Mouse (Mus musculus) WW6 (cell line): ENCODE data around the gene Ddr2.
A peak's percentile ranks its signal among the peaks of the same experiment; 100 is the strongest.

ENCODE experiments used
- DNase-seq: peaks from one replicate; pipeline ENCODE4 v3.0.0-alpha.2; 2013; ENCODE audit warnings: low read depth, low spot score

The Ddr2 gene

DNA sequence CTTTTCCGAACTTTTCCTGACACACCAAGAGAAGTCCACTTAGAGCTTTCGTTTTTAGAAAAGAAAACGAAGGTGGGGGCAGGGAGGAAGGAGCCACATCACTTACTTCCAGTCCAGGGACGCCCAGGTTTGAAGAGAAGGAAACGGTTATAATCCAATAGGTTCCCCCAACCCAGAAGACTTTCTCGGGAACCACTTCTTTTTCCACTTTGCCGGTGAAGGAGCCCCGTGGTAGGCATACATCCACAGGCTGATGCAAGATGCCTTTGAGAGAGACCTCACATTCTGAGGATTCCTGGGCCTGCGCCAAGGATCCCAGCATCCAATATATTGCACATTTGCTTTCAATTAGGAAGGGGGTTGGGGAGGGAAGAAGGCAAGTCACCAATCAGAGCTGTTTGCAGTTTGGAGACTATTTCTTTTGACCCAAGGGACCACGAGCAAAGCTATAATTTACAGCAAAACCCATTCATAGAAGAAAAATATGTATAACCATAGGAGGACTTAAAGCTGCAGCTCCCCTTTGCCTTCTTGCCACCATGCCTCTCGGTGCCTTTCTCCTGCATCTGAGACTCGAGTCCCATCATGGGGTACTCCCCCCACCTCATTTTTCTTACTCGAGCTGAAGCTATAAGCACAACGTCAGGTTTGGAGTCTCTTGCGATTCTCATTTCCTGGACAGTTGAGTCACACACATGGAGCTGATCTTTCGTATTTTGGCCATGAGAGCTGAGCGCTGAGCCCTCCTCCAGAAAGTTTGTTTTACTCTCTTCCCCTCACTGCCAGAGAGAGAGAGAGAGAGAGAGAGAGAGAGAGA lies at the start of gene Ddr2:
Gene Ddr2 (minus strand): TSS at position 247 of the 817 bp plus-strand sequence.
- no peak for DNase-seq

DNA sequence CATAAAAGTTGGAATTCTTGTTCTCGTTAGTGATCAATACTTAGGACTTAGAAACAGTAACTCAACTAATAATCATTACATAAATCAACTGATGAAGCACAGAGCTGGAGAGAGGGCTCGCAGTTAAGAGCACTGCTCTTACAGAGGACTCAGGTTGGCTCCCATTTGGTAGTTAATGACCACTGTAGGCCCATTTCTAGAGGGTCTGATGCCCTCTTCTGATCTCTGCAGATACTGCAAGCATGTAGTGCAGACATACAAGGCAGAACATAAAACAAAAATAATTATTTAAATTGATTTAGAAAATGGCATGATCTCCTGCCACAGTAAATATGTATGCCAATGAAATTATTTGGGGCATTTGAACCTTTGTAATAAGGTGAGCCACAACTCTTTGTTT lies 49.1 kb upstream of the Ddr2 start:
- DNase-seq, result no peak

DNA sequence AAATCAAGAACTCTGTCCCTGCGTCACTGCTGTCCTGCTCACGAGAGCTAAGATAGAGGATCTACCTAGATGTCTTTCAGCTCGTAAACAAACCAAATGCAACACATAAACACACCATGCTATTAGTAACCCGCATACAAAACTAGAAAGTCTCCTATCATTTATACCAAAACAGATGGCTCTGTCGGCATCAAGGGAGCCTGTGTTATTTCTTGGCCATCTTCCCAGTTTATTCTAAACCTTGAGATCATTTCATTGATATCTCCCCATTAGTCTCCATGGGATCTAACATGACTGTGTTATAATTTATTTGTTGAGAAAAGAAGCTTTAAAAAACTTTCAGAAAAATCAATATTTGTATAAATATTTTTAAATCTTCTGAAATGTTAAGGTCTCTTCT lies 45.2 kb upstream of the Ddr2 start:
- DNase-seq, result no peak

DNA sequence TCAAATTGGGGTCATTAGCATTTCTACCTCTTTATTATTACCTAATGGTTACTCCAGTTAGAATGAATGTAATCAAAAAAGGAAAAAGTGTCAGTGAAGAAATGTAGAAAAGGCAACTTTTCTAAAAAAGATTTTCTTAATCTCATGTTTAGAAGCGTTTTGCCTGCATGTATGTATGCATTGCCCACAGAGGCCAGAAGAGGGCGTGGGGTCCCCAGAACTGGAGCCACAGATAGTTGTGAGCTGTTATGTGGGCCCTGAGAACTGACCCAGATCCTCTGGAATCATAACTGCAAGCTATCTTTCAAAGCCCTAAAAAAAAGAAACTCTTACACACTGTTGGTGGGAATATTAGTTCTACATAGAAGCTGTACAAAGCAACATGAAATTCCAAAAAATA lies 44.7 kb upstream of the Ddr2 start:
- DNase-seq, result no peak

DNA sequence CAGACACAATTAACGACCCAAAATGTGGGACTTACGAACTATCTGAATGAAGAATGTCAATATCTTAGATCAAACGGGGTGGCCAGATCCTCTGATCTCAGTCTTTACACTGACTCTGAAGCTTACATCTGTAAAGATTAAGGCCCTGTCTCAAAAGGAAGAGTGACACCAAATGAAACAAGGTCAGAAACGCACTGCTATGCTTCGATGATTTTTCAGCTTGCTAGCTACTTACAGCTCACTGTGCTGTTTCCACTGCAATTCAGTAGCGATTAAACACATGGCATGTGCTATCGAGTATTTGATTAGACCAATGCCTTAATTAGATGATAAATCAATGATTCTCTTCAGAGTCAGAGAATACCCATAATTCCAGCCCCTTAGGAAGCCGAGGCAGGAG lies 43.4 kb upstream of the Ddr2 start:
- DNase-seq, result no peak

DNA sequence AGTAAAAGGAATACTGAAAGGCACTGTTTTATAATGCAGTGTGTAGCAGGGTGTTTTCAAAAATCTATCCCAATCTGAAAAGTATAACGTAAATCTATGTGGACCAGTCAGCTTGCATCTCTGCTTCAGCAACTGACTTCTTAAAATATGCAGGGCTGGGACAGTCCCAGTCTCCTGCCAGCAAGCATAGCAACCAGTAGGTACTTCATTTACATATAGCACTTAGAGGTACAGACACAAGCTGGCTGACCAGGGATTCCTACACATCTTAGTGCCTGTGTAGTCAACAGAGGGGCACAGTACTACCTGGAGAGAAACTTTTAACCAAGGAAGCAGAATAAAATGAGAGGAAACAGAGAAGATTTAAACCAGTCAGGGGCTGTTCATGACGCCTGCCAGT lies 42.0 kb upstream of the Ddr2 start:
- no peak for DNase-seq

DNA sequence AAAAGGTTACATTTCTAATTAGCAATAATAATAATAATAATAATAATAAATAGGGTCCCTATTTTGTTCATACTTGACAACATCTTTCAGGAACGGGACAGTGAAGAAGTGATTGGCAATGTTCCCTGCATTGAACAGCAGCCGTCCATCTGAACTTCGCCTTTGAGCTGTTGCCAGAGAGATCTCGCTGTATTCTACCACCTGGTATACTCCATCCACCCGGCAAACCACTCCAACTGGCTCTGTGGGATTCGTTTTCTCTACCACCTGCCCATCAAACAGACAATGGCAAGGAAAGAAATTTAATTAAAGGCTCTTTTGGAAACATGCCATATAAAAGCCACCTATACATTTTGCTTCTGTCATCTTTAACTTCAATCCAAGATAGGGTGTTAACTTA lies 40.3 kb upstream of the Ddr2 start:
- DNase-seq, result no peak

DNA sequence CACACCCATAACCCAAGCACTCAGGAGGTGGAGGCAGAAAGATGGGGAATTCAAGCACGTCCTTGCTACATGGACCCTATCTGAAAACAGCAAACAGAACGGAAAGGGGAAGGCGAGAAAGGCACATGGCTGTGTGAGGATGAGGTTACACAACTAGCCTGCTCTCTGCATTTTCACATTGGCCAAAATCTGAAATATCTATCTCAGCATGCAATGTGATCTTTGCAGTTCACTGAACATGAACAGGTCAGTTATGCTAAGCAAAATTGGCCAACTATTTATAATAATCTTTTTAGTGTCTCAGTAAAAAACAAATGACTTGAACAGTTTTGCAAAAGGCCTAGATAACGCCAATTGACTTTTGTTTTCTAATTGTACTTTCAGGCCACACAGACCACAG lies 39.2 kb upstream of the Ddr2 start:
- no peak for DNase-seq

DNA sequence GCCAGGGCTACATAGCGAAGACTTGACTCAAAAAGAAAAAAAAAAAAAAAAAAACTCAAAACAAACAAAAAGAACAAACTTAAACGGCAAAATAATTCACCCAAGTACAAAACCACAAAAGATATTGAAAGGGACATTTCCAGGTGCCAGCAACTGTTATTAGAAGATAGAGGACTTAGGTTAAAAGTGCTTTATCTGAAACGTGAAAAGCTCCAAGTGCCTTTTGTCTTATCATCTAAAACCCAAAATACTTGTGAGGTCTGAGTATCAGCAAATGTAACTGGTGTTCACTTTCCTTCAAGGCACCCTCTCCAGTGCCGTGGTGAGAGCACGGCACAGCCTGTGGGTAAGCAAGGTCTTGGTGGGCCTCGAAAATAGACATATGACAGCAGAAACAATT lies 38.0 kb upstream of the Ddr2 start:
- DNase-seq, result no peak

DNA sequence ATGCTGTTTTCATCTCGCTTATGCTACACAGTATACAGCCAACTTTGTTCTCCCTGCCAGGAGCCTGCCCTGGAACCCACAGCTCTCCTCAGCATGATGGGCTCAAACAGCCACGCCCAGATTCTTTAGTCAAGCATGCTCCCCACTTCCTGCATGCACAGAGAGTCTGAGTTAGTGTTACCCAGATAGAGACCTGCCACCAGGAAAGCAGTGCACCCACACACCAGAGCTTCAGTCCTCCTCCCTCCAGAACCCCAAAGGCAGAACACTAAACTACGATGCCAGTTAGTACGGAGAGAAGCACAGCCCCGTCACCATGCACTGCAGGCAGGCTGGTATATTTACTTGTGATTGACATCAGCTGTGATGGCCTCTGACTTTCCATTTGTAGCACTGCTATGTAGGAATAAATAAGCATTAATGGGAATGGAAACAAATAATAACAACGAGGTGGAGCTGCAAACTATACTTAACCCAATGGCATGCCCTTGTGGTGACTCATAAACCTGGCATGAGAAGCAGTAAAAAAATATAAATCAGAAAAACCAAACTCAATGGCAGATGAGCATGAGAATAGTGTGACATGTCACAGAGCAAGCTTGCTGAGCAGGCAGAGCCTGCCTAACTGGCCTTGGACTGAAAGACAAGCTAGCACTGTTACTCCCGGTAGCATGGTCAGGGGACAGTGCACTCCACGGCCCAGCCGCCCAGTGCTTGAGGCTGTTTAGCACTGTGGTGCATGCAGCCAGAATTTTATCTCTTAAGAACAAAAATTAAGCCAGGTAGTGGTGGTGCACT lies 37.3 kb upstream of the Ddr2 start:
- DNase-seq, result no peak

DNA sequence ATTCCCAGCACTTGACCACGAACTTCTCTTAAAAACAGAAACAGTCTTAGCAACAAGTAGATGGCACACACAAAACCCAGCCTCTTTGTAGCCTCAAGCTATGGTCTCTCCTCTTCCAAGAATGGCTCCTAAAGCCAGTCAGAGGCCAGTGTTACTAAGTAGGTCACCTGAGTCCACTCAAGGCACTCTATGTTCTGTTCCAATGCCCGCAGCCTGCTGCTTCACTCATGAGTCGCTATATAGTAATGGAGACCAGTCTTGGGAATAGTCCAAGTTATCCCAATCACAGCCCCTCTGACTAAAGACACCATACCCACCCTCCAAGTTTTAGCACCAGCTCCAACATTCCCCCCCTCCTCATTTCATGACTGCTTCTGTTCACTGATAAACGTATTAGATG lies 35.0 kb upstream of the Ddr2 start:
- DNase-seq, result no peak

DNA sequence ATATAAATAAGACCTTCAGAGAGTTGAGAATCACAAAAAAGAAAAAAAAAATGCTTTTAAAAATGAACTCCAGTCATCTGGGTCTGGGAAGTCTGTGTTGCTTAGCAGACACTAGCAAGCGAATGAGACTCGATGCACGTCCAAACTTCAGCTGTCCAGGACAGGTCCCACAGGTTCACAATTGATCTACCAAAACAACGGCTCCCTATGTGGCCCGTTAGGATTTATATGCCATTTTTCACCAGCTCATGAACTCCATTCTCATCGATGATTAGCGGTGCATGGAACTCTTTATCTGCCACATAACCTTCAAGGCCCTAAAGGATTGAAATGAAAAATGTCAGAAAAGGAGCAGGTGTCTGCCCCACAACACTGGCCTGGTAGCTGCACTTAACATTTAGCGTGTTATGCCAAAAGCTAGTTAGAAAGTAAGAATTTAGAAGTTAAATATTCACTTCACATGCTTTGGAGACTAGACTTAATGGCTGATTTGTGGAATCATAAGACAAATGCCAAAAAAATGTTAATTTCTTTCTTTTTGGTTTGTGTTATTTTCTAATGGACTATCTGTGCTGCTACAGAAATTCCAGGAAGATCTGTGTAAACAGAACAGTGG lies 31.8 kb upstream of the Ddr2 start:
- no peak for DNase-seq

DNA sequence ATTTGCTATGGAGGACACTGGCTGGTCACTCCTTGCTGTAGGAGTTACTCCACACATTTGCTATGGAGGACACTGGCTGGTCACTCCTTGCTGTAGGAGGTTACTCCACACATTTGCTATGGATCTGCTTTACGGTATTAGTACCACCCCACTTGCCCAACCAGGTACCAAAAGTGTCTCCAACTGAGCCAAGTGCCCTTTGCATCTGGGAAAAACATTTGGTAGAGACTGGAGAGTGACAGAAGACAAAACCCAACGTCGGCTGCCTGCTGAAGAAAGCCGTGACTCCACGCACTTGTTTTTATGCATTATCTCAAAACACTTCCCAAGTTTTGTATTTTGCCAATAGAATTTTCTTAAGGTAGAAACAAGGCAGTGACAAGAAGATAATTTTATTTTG lies 31.1 kb upstream of the Ddr2 start:
- no peak for DNase-seq

DNA sequence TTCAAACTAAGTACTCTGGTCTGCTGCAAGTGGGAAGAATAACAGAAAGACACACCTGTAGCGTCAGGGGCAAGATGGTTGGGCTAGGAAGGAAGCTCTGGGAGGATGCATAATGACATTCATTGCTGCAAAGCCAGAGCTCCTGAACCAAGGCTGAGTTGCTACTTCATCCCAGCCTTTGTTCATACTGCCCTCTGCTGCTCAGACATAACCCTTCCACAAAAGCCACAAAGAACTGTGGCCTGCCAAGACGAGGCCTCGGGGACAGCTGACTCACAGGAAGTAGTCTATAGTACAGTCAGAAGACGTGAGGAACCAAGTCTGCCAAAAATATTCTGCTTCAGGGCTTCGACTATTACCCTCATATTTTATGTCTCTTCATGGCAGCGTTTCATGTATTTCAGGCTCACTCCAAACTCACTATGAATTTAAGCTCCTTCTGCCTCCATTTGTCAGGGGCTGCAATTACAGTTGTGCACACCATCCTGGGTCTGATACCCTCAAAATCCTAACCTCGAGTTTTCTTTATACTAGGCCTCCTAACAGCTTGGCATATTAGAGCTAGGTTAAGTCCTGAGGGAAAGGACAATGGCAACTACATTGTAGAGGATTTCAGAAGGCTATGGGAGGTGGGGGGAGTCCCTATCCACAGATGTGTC lies 25.9 kb upstream of the Ddr2 start:
- DNase-seq, result peak; percentile 22

DNA sequence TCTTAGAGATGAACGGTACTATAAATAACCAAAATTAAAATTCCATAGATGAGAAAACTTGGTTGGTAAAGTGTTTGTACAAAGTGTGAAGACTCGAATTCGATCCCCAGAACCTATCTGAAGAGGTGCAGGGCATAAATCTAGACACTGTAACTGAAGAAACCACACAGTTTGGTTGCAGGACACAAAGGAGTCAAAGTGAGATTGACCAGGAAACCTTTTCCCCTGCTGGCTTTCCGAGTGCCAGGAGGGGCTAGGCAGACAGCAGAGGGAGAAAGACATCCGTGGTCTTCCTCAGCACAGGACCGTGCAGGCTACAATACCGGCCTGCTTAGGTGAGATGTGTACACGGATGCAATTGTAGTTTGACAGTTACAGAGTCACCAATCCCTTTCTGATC lies 23.7 kb upstream of the Ddr2 start:
- DNase-seq, result no peak

DNA sequence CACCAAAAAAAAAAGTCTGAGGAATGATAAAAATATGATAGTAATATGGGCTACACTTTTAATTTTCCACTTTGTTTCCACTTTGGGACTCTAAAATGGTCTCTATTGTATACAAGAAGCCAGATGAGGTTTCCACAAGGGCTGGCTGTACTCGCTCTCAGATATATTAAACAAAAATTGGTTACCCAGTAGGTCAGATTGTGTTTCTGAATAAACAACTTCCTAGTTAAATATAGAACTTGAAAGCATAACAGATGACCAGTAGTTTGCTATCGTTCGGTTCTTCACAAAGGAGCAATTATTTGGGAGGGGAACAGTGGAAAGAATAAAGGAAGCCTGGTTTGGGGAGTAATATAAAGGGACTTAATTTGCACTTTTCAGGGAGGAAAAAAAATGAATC lies 20.4 kb upstream of the Ddr2 start:
- no peak for DNase-seq

DNA sequence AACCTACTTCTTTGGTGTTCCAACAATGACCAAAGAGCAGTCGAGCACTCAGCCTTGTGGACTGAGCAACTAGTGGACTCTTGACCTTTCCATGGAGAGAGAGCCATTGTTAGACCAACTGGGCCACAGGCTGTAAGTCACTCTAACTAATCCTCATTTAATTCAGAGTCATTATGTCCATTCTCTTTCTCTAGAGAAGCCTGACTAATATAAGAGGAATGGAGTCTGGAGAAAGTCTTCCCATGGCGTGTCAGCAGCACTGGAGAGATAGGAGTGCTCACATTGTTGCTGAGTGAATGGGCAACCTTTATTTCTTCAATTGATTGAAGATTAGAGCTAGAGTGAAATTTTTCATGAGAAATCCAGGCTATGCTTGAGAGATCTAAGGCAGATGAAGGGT lies 14.1 kb upstream of the Ddr2 start:
- no peak for DNase-seq

DNA sequence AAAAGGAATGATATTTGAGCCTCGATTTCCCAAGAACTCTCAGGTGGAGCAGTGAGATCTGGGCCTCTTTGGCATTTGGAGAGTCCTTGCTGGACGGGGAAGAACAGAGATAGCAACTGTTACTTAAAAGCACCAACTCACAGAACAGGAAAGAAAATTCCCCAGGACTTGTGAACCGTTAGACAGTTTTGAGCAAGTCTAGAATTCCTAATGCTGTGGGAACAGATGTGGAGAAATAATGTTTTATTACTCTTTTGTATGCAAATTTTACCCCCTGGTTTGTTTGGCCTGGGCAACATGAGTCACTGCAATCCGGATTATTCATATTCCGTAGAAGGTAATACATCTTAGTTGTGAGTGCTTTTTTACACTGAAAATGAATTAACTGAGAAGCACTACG lies 3.1 kb upstream of the Ddr2 start:
- no peak for DNase-seq

DNA sequence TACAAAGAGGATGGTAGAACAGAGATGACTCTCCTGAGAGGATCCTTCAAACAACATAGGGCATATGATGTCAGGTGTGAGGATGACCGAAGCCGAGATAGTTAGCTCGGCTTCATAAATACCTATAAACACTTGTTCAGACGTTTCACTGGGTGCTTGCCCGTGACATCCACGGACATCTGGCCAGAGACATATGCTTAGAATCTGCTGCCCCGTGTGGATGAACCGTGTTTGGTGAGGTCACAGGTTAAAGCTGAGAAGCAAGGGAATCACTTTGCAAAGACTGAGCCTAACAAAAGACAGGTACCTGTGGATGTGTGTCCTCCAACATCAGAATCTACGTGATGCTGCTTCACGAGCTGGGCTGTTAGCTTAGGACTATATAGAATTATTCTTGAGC lies 1.7 kb upstream of the Ddr2 start:
- no peak for DNase-seq

DNA sequence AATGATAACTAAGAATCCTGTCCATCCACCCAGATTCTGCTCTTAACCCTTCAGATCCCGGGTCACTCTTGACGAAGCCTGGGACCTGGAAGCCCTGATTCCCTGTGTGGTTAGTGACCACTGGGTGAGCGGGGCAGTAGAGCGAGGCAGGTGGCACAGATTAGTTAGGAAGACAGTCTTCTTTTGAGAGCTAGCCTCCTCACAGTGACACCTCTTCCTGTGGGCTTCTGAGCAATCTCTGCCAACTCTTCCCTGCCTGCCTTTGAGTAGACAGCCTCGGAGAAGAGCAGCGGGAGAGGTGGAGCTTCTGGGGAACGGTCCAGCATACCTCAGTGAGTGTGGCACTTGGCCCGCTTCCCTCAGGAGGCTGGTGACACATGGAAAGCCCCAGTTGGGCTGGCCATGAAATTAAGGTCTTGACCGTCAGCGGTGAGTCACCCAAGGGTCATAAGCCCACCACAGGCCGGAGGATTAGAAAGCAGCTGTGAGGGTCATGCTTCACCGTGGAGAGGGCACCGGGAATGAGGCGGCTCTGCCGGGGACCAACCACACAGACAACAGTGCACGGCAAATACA lies 1.2 kb upstream of the Ddr2 start:
- DNase-seq, result no peak

DNA sequence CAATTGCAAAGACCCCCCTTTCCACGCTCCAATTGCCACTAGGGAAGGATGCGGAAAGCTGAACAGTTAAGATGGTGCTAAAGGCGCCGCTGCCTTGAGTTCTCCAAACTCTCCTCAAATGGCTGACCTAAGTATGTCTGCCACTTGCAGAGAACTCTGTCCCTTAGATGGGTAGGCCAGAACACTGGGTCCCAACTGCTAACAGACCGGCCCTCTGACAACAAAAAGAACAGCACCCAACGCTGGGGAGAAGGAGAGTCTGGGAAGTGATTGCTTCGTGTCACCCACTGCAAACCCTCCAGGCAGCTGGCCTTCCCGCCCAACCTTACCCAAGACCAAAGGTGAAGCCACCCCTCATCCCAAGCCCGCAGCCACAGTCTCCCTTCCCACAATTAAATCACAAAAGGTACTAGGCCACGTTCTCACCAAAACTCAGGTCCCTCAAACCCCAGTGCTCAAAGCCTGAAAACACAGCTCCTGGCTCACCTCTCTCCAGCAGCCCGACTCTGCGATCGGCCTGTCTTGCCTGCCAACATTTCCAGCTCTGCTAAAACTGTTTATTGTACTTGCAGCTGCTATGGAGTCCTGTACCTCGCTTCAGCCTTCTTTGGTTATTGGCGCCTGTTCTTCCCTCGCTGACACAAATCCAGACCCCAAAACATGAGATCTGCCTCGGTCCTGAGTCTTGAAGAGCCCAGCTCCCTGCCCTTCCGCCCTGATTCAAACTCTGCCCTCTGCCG lies 616 bp downstream of the Ddr2 start:
- no peak for DNase-seq
